Mouse (Mus musculus): ENCODE measurements around the gene Ola1.

DNA sequence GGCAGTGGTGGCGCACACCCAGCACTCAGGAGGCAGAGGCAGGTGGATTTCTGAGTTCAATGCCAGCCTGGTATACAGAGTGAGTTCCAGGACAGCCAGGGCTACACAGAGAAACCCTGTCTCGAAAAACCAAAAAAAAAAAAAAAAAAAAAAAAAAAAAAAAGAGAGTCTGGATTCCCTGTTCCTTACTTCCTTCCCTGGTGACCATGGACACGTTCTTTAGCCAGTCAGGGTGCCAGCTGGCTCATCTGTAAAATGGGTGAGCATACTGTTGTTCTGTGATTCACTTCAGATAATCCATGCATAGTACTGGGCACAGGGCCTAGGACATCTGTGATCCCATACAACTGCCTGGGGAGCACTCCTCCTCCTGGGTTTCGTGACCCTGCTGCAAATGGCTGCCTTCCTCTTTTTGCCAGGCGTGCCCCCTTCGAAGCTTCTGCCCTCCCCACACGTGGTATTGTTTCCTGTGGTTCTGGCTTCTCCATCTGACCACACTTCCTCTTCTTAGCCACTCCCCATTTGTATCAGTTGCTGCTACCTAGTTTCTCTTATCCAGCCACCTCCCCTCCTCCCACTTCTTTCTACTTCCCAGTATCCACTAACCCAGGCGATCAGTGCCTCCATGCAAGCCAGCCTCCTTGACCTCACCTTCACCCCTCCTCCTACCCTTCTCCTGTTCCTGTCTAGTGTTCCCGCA lies 164.8 kb downstream of the Ola1 start:
- TF ChIP-seq POLR2A (IDR thresholded peaks at IDR 0.05; ENCODE audit: borderline replicate concordance, control insufficient read depth, low read depth, low read length) (no peak), CTCF (IDR thresholded peaks at IDR 0.05; ENCODE audit: control insufficient read depth, insufficient read depth, low read length) (no peak)

Data from bone marrow, adult 2 months (tissue).